Mouse (Mus musculus) spleen, adult 2 months (tissue): Measurements from ENCODE around the gene Olfr508.

Experiments
- CTCF ChIP-seq: fragments of 200-500 bp; IDR thresholded peaks from 2 replicates; pipeline ENCODE4 v1.5.1; 2011; ENCODE audit warnings: mild to moderate bottlenecking, inconsistent platforms; ENCODE audit not compliant: insufficient read depth, insufficient read length, insufficient replicate concordance; ENCODE audit errors: extremely low read depth
- POLR2A ChIP-seq: fragments of 200-500 bp; IDR thresholded peaks from 2 replicates; pipeline ENCODE4 v1.6.1; 2011; ENCODE audit warnings: low read depth, low read length, inconsistent platforms

DNA sequence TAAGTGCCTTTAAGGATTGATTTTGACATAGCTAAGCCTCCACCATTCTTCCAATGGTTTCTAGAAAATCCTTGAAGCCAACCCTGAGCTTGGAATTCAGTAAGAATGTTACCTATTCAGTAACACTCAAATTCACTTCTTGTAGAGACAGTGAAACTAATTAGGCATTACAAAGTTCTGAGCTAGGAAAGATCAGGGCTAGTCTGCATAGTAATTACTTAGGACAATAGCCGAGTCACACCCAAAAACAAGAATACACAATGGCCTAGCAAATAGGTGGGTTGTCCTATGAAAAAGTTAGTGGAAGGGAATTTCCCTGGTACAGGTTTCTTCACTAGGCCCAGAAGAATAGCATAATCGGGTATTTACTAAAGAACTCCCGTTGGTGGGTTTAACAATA lies 32.6 kb downstream of the Olfr508 start:
- TF ChIP-seq CTCF (no peak), POLR2A (no peak)
